Mouse (Mus musculus): ENCODE data around the gene Tbx15. TPM values are rescaled to one million over a fixed set of nuclear protein-coding genes. Genes with fewer than 3 reads are reported as not detected.
A peak's percentile ranks its signal among the peaks of the same experiment; 100 is the strongest.

Gene Tbx15
- total RNA-seq, 2 experiments from 2014 or later: 105 to 145 TPM

GRCm38 (mm10) chr3:99239301-99240045 lies 708 bp upstream of the Tbx15 start:
- intact Hi-C loops (cut with DNase I): loop anchor here (10.0 kb wide), 1 partner anchor 285 kb away; no protein-coding TSS in a partner anchor
- DNase-seq: no peak
- no peak overlapping the region for H3K27ac ChIP-seq
- H3K4me3 ChIP-seq: no peak overlapping the region; the same call in 1 of the 2 replicates
- no peak for TF ChIP-seq CTCF (IDR thresholded peaks at IDR 0.05)

- Histone ChIP-seq H3K27ac (peak overlapping the region; percentile 64), H3K4me3 (peak overlapping the region; percentile 77)
- intact Hi-C loops (cut with DNase I): no loop called here
- peak; percentile 39 for DNase-seq
- TF ChIP-seq CTCF (IDR thresholded peaks at IDR 0.05): no peak
These were observed 894 bp downstream of the Tbx15 start for GRCm38 (mm10) chr3:99240811-99241738.

GRCm38 (mm10) chr3:99242481-99242880 lies 2.3 kb downstream of the Tbx15 start:
- no peak overlapping the region for H3K4me3 ChIP-seq
- TF ChIP-seq CTCF (IDR thresholded peaks at IDR 0.05): no peak
- no peak for DNase-seq
- intact Hi-C loops (cut with DNase I): no loop called here
- H3K27ac ChIP-seq: peak overlapping the region; percentile 29; the same call in 1 of the 2 replicates

GRCm38 (mm10) chr3:99245341-99245740 lies 5.2 kb downstream of the Tbx15 start:
- no peak for TF ChIP-seq CTCF (IDR thresholded peaks at IDR 0.05)
- intact Hi-C loops (cut with DNase I): no loop called here

GRCm38 (mm10) chr3:99246629-99247028 lies 6.4 kb downstream of the Tbx15 start:
- Histone ChIP-seq H3K27ac (peak overlapping the region; percentile 75; the same call in 1 of the 2 replicates), H3K4me3 (no peak overlapping the region)
- intact Hi-C loops (cut with DNase I): no loop called here
- peak; percentile 65 for DNase-seq
- TF ChIP-seq CTCF (IDR thresholded peaks at IDR 0.05): no peak

More at GRCm38 (mm10) chr3:99245341-99245740, 5.2 kb downstream of the Tbx15 start:
- Histone ChIP-seq H3K27ac (no peak overlapping the region), H3K4me3 (no peak overlapping the region)
- DNase-seq: no peak

GRCm38 (mm10) chr3:99247586-99247985 lies 7.4 kb downstream of the Tbx15 start:
- peak overlapping the region; percentile 75 for H3K27ac ChIP-seq
- DNase-seq: peak; percentile 71
- H3K4me3 ChIP-seq: no peak overlapping the region; the same call in 1 of the 2 replicates
- intact Hi-C loops (cut with DNase I): no loop called here
- no peak for TF ChIP-seq CTCF (IDR thresholded peaks at IDR 0.05)

GRCm38 (mm10) chr3:99247996-99248801 lies 8.0 kb downstream of the Tbx15 start:
- peak overlapping the region; percentile 62 for H3K4me3 ChIP-seq
- DNase-seq: no peak
- peak overlapping the region; percentile 75 for H3K27ac ChIP-seq
- intact Hi-C loops (cut with DNase I): no loop called here
- no peak for TF ChIP-seq CTCF (IDR thresholded peaks at IDR 0.05)

- Histone ChIP-seq H3K4me3 (peak overlapping the region; percentile 62), H3K27ac (peak overlapping the region; percentile 75)
- intact Hi-C loops (cut with DNase I): no loop called here
- no peak for TF ChIP-seq CTCF (IDR thresholded peaks at IDR 0.05)
- DNase-seq: no peak
These were observed 8.8 kb downstream of the Tbx15 start for GRCm38 (mm10) chr3:99248831-99249550.

- H3K4me3 ChIP-seq: peak overlapping the region; percentile 62
- no peak for TF ChIP-seq CTCF (IDR thresholded peaks at IDR 0.05)
- intact Hi-C loops (cut with DNase I): no loop called here
- no peak for DNase-seq
- peak overlapping the region; percentile 75 for H3K27ac ChIP-seq
These were observed 9.3 kb downstream of the Tbx15 start for GRCm38 (mm10) chr3:99249551-99249870.

GRCm38 (mm10) chr3:99249906-99250305 lies 9.7 kb downstream of the Tbx15 start:
- Histone ChIP-seq H3K4me3 (peak overlapping the region; percentile 62), H3K27ac (peak overlapping the region; percentile 75)
- intact Hi-C loops (cut with DNase I): loop anchor here (5.0 to 10.0 kb wide), 2 partner anchors 485 to 612 kb away; no protein-coding TSS in a partner anchor
- peak; percentile 61 for TF ChIP-seq CTCF (IDR thresholded peaks at IDR 0.05)
- peak; percentile 50 for DNase-seq

Measured in gastrocnemius, adult 2 months (tissue).